Mouse (Mus musculus): Measurements from ENCODE around the gene Abhd15. TPM values are rescaled to one million over a fixed set of nuclear protein-coding genes. Genes with fewer than 3 reads are reported as not detected.

Gene Abhd15
- 2.2 and 3.3 TPM in 2 replicates for polyA plus RNA-seq (2015; fragmentation: Nextera tagmentation; extraction: Ambion mirVana)

GRCm38 (mm10) chr11:77514832-77515636 lies at the start of gene Abhd15:
TSS of gene Abhd15 (plus strand) at chr11:77515121.
- no peak for TF ChIP-seq CTCF (IDR thresholded peaks at IDR 0.05; ENCODE audit: low read depth)
- Histone ChIP-seq H3K27ac (ENCODE audit: low read depth, low read length) (peak within 1 kb of the TSS; percentile 60; the same call in 1 of the 2 replicates), H3K27me3 (replicated peaks; ENCODE audit: control insufficient read depth, insufficient read depth, low read length) (0 out of 2 replicates have a peak, but pooled peaks cover 4% of the 10 kb centered on the region), H3K36me3 (ENCODE audit: control insufficient read depth, insufficient read depth) (no peaks in the 10 kb centered on the region), H3K9ac (ENCODE audit: low read depth, low read length) (peak within 1 kb of the TSS; percentile 42; the same call in 1 of the 2 replicates), H3K9me3 (ENCODE audit: control insufficient read depth) (no peaks in the 10 kb centered on the region), H3K4me3 (ENCODE audit: low read depth, low read length) (peak within 1 kb of the TSS; percentile 69), H3K4me2 (replicated peaks; ENCODE audit: low read depth) (peak within 1 kb of the TSS; percentile 95), H3K4me1 (replicated peaks; ENCODE audit: control insufficient read depth, insufficient read depth, low read length) (peaks cover 8% of the 10 kb centered on the region; the same call in 1 of the 2 replicates)
- under 1% methylated on average over 67 of the region's 72 CpGs for WGBS
- peak; percentile 16 for ATAC-seq

GRCm38 (mm10) chr11:77466544-77466943 lies 48.4 kb upstream of the Abhd15 start:
- H3K36me3 ChIP-seq (ENCODE audit: control insufficient read depth, insufficient read depth) = peaks cover 6% of the 10 kb centered on the region; the same call in 1 of the 2 replicates
- peaks cover 47% of the 10 kb centered on the region for H3K27me3 ChIP-seq (replicated peaks; ENCODE audit: control insufficient read depth, insufficient read depth, low read length)
- WGBS = 36% methylated on average over 9 of the region's 9 CpGs
- H3K9me3 ChIP-seq (ENCODE audit: control insufficient read depth) = no peaks in the 10 kb centered on the region
- H3K4me2 ChIP-seq (replicated peaks; ENCODE audit: low read depth) = 0 out of 2 replicates have a peak overlapping the region, but pooled peaks have one; percentile 56
- no peak overlapping the region for H3K27ac ChIP-seq (ENCODE audit: low read depth, low read length)
- H3K9ac ChIP-seq (ENCODE audit: low read depth, low read length) = no peak overlapping the region
- H3K4me1 ChIP-seq (replicated peaks; ENCODE audit: control insufficient read depth, insufficient read depth, low read length) = no peaks in the 10 kb centered on the region; the same call in 1 of the 2 replicates
- TF ChIP-seq CTCF (IDR thresholded peaks at IDR 0.05; ENCODE audit: low read depth) = no peak
- no peak for ATAC-seq
- no peak overlapping the region for H3K4me3 ChIP-seq (ENCODE audit: low read depth, low read length)

- no peaks in the 10 kb centered on the region; the same call in 1 of the 2 replicates for H3K4me1 ChIP-seq (replicated peaks; ENCODE audit: control insufficient read depth, insufficient read depth, low read length)
- peak overlapping the region; percentile 17 for H3K4me3 ChIP-seq (ENCODE audit: low read depth, low read length)
- H3K27ac ChIP-seq (ENCODE audit: low read depth, low read length) = no peak overlapping the region
- WGBS = 4% methylated on average over 25 of the region's 25 CpGs
- H3K9me3 ChIP-seq (ENCODE audit: control insufficient read depth) = no peaks in the 10 kb centered on the region
- peaks cover 46% of the 10 kb centered on the region for H3K27me3 ChIP-seq (replicated peaks; ENCODE audit: control insufficient read depth, insufficient read depth, low read length)
- H3K9ac ChIP-seq (ENCODE audit: low read depth, low read length) = no peak overlapping the region
- TF ChIP-seq CTCF (IDR thresholded peaks at IDR 0.05; ENCODE audit: low read depth) = peak; percentile 76
- ATAC-seq = peak; percentile 54
- peak overlapping the region; percentile 56 for H3K4me2 ChIP-seq (replicated peaks; ENCODE audit: low read depth)
- peaks cover 10% of the 10 kb centered on the region; the same call in 1 of the 2 replicates for H3K36me3 ChIP-seq (ENCODE audit: control insufficient read depth, insufficient read depth)
Measured at GRCm38 (mm10) chr11:77467157-77467556, 47.8 kb upstream of the Abhd15 start.

GRCm38 (mm10) chr11:77467784-77468183 lies 47.1 kb upstream of the Abhd15 start:
- Histone ChIP-seq H3K4me2 (replicated peaks; ENCODE audit: low read depth) (peak overlapping the region; percentile 55), H3K36me3 (ENCODE audit: control insufficient read depth, insufficient read depth) (peaks cover 16% of the 10 kb centered on the region; the same call in 1 of the 2 replicates), H3K27me3 (replicated peaks; ENCODE audit: control insufficient read depth, insufficient read depth, low read length) (peaks cover 39% of the 10 kb centered on the region), H3K9me3 (ENCODE audit: control insufficient read depth) (no peaks in the 10 kb centered on the region), H3K4me3 (ENCODE audit: low read depth, low read length) (no peak overlapping the region; the same call in 1 of the 2 replicates), H3K27ac (ENCODE audit: low read depth, low read length) (no peak overlapping the region), H3K4me1 (replicated peaks; ENCODE audit: control insufficient read depth, insufficient read depth, low read length) (no peaks in the 10 kb centered on the region; the same call in 1 of the 2 replicates), H3K9ac (ENCODE audit: low read depth, low read length) (no peak overlapping the region)
- WGBS = 12% methylated on average over 20 of the region's 20 CpGs
- TF ChIP-seq CTCF (IDR thresholded peaks at IDR 0.05; ENCODE audit: low read depth) = peak; percentile 90
- ATAC-seq = peak; percentile 26; the same call in 1 of the 2 replicates

GRCm38 (mm10) chr11:77468397-77468796 lies 46.5 kb upstream of the Abhd15 start:
- Histone ChIP-seq H3K9ac (ENCODE audit: low read depth, low read length) (no peak overlapping the region), H3K27me3 (replicated peaks; ENCODE audit: control insufficient read depth, insufficient read depth, low read length) (peaks cover 34% of the 10 kb centered on the region), H3K4me2 (replicated peaks; ENCODE audit: low read depth) (no peak overlapping the region), H3K9me3 (ENCODE audit: control insufficient read depth) (no peaks in the 10 kb centered on the region), H3K4me1 (replicated peaks; ENCODE audit: control insufficient read depth, insufficient read depth, low read length) (no peaks in the 10 kb centered on the region; the same call in 1 of the 2 replicates), H3K27ac (ENCODE audit: low read depth, low read length) (no peak overlapping the region), H3K4me3 (ENCODE audit: low read depth, low read length) (no peak overlapping the region), H3K36me3 (ENCODE audit: control insufficient read depth, insufficient read depth) (peaks cover 20% of the 10 kb centered on the region; the same call in 1 of the 2 replicates)
- no peak for ATAC-seq
- TF ChIP-seq CTCF (IDR thresholded peaks at IDR 0.05; ENCODE audit: low read depth) = no peak
- WGBS = 89% methylated on average over 9 of the region's 9 CpGs

- no peak overlapping the region for H3K4me2 ChIP-seq (replicated peaks; ENCODE audit: low read depth)
- no peak for TF ChIP-seq CTCF (IDR thresholded peaks at IDR 0.05; ENCODE audit: low read depth)
- H3K27ac ChIP-seq (ENCODE audit: low read depth, low read length) = no peak overlapping the region
- H3K9me3 ChIP-seq (ENCODE audit: control insufficient read depth) = no peaks in the 10 kb centered on the region
- H3K36me3 ChIP-seq (ENCODE audit: control insufficient read depth, insufficient read depth) = peaks cover 31% of the 10 kb centered on the region; the same call in 1 of the 2 replicates
- no peak overlapping the region for H3K4me3 ChIP-seq (ENCODE audit: low read depth, low read length)
- WGBS = 79% methylated on average over 29 of the region's 29 CpGs
- peaks cover 19% of the 10 kb centered on the region for H3K27me3 ChIP-seq (replicated peaks; ENCODE audit: control insufficient read depth, insufficient read depth, low read length)
- H3K4me1 ChIP-seq (replicated peaks; ENCODE audit: control insufficient read depth, insufficient read depth, low read length) = no peaks in the 10 kb centered on the region; the same call in 1 of the 2 replicates
- no peak for ATAC-seq
- H3K9ac ChIP-seq (ENCODE audit: low read depth, low read length) = no peak overlapping the region
Measured at GRCm38 (mm10) chr11:77471407-77471806, 43.5 kb upstream of the Abhd15 start.
